Mouse (Mus musculus) forebrain, embryonic 11.5 days (tissue): Measurements from ENCODE around the gene B4galt1. TPM values are rescaled to one million over a fixed set of nuclear protein-coding genes. Genes with fewer than 3 reads are reported as not detected.

Experiments
- ATAC-seq: fragments of 200-750 bp; cut with Nextera tagmentation; replicated peaks from 2 replicates; pipeline ENCODE4 v1.8.0; 2017; ENCODE audit warnings: moderate TSS enrichment; ENCODE audit not compliant: low FRiP score
- DNase-seq: peaks from one replicate; pipeline ENCODE4 v3.0.0-alpha.2; 2017; ENCODE audit warnings: low spot score
- H3K27ac ChIP-seq: fragments of 300-500 bp; sonication (generic); 2 replicates; pipeline ENCODE4 v1.5.1; 2014; ENCODE audit warnings: low read depth, low read length
- H3K27me3 ChIP-seq: fragments of 300-500 bp; sonication (generic); 2 replicates; pipeline ENCODE4 v1.6.1; 2014; ENCODE audit warnings: mild to moderate bottlenecking, low read length, mixed read lengths; ENCODE audit not compliant: control insufficient read depth, insufficient read depth
- H3K36me3 ChIP-seq: fragments of 300-500 bp; sonication (generic); 2 replicates; pipeline ENCODE4 v1.6.1; 2014; ENCODE audit warnings: mild to moderate bottlenecking, low read length, moderate library complexity, mixed read lengths; ENCODE audit not compliant: control insufficient read depth, insufficient read depth
- H3K4me1 ChIP-seq: fragments of 300-500 bp; sonication (generic); replicated peaks from 2 replicates; pipeline ENCODE4 v1.6.1; 2014; ENCODE audit warnings: low read length, mixed read lengths; ENCODE audit not compliant: control insufficient read depth, insufficient read depth
- H3K4me2 ChIP-seq: fragments of 300-500 bp; sonication (generic); 2 replicates; pipeline ENCODE4 v1.6.1; 2014; ENCODE audit warnings: low read depth, mild to moderate bottlenecking, low read length, moderate library complexity, mixed read lengths; ENCODE audit not compliant: severe bottlenecking
- H3K4me3 ChIP-seq: fragments of 300-500 bp; sonication (generic); 2 replicates; pipeline ENCODE4 v1.5.1; 2014; ENCODE audit warnings: low read depth, low read length
- H3K9ac ChIP-seq: fragments of 300-500 bp; sonication (generic); 2 replicates; pipeline ENCODE4 v1.6.1; 2014; ENCODE audit warnings: low read length
- H3K9me3 ChIP-seq: fragments of 300-500 bp; sonication (generic); 2 replicates; pipeline ENCODE4 v1.6.1; 2016; ENCODE audit warnings: low read length, mixed read lengths; ENCODE audit not compliant: control insufficient read depth
- WGBS: fragments of 180-500 bp; shearing (Covaris S2); extraction: QIAGEN DNeasy Blood & Tissue Kit; methylation state at CpG from one replicate; pipeline ENCODE4 v1.1.7; 2014; 5-methylcytosine and 5-hydroxymethylcytosine counted together
- polyA plus RNA-seq: library from polyadenylated mRNA; unstranded; fragments of >200 nt; fragmentation: Nextera tagmentation; extraction: Ambion mirVana; gene quantifications from 2 replicates; pipeline ENCODE4 v1.2.1, GENCODE M21; 2014

Gene B4galt1
- polyA plus RNA-seq, 1 experiment from 2014 or later, result 19.3 TPM

DNA sequence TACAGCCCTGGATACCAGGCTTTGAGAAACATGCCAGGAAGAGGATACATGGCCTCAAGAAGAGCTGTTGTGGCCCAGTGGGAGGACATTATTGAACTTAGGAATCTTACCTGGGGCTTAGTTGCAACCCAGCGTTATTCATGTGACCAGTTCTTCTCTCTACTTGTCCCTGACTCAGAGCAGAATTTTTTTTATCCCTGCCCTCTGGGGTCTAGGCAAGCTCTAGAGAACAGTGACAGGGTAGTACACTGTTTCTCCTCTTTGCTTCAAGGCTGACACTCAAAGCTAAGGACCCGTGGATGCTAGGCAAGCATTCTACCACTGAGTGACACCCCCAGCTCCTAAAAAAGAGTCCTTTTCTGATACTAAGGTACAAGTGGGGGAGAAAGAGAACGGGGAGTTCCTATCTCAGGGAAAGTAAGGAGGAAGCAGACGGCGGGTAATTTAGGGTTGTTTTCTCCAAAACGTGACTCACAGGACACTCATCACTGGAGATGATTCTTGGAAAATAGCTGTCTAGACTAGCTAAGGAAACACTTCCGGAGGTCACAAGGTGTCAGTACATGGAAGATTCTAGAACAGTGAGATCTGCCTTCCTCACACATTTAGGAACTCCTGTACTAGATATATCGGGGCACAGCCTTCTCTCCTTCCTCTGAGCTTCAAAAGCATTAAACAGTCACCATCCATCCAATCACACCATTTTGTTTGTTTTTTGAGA is 32.3 kb downstream of the B4galt1 start:
- ATAC-seq (no peak), DNase-seq (no peak)
- WGBS, result 84% methylated on average over 8 of the region's 8 CpGs

GRCm38 (mm10) chr4:40820903-40821302 is 32.9 kb downstream of the B4galt1 start:
- Histone ChIP-seq H3K36me3 (no peaks in the 10 kb centered on the region; the same call in 1 of the 2 replicates), H3K4me3 (no peak overlapping the region), H3K9ac (no peak overlapping the region), H3K4me1 (no peaks in the 10 kb centered on the region; the same call in 1 of the 2 replicates), H3K4me2 (no peak overlapping the region), H3K9me3 (no peaks in the 10 kb centered on the region), H3K27ac (no peak overlapping the region), H3K27me3 (no peaks in the 10 kb centered on the region)
- DNase-seq, result no peak
- no peak for ATAC-seq
- 100% methylated on average over 1 of the region's 1 CpGs for WGBS

More for the DNA sequence above, 32.3 kb downstream of the B4galt1 start:
- Histone ChIP-seq H3K36me3 (no peaks in the 10 kb centered on the region; the same call in 1 of the 2 replicates), H3K27me3 (no peaks in the 10 kb centered on the region), H3K4me1 (no peaks in the 10 kb centered on the region; the same call in 1 of the 2 replicates), H3K4me3 (no peak overlapping the region), H3K4me2 (no peak overlapping the region), H3K27ac (no peak overlapping the region), H3K9me3 (no peaks in the 10 kb centered on the region), H3K9ac (no peak overlapping the region)

- no peak for ATAC-seq
- H3K27me3 ChIP-seq, result no peaks in the 10 kb centered on the region
- H3K4me3 ChIP-seq, result no peak overlapping the region
These were observed 33.8 kb downstream of the B4galt1 start for GRCm38 (mm10) chr4:40820024-40820423.

GRCm38 (mm10) chr4:40819151-40819550 is 34.7 kb downstream of the B4galt1 start:
- WGBS, result 93% methylated on average over 6 of the region's 6 CpGs
- no peak overlapping the region for H3K4me3 ChIP-seq
- no peak overlapping the region for H3K9ac ChIP-seq
- no peak for ATAC-seq
- H3K9me3 ChIP-seq, result no peaks in the 10 kb centered on the region
- no peak overlapping the region for H3K4me2 ChIP-seq
- no peak overlapping the region for H3K27ac ChIP-seq
- no peaks in the 10 kb centered on the region; the same call in 1 of the 2 replicates for H3K36me3 ChIP-seq
- no peaks in the 10 kb centered on the region; the same call in 1 of the 2 replicates for H3K4me1 ChIP-seq
- no peaks in the 10 kb centered on the region for H3K27me3 ChIP-seq
- no peak for DNase-seq

More at GRCm38 (mm10) chr4:40820024-40820423, 33.8 kb downstream of the B4galt1 start:
- Histone ChIP-seq H3K4me1 (no peaks in the 10 kb centered on the region; the same call in 1 of the 2 replicates), H3K9me3 (no peaks in the 10 kb centered on the region), H3K9ac (no peak overlapping the region), H3K36me3 (no peaks in the 10 kb centered on the region; the same call in 1 of the 2 replicates), H3K27ac (no peak overlapping the region), H3K4me2 (no peak overlapping the region)
- DNase-seq, result no peak
- WGBS, result 96% methylated on average over 4 of the region's 4 CpGs

GRCm38 (mm10) chr4:40818421-40818820 is 35.4 kb downstream of the B4galt1 start:
- H3K4me3 ChIP-seq, result no peak overlapping the region
- no peak overlapping the region for H3K27ac ChIP-seq
- H3K4me2 ChIP-seq, result no peak overlapping the region
- no peaks in the 10 kb centered on the region; the same call in 1 of the 2 replicates for H3K36me3 ChIP-seq
- DNase-seq (no peak), ATAC-seq (no peak)
- no peaks in the 10 kb centered on the region; the same call in 1 of the 2 replicates for H3K4me1 ChIP-seq
- H3K9ac ChIP-seq, result no peak overlapping the region
- no peaks in the 10 kb centered on the region for H3K9me3 ChIP-seq
- no peaks in the 10 kb centered on the region for H3K27me3 ChIP-seq
- 86% methylated on average over 6 of the region's 6 CpGs for WGBS

DNA sequence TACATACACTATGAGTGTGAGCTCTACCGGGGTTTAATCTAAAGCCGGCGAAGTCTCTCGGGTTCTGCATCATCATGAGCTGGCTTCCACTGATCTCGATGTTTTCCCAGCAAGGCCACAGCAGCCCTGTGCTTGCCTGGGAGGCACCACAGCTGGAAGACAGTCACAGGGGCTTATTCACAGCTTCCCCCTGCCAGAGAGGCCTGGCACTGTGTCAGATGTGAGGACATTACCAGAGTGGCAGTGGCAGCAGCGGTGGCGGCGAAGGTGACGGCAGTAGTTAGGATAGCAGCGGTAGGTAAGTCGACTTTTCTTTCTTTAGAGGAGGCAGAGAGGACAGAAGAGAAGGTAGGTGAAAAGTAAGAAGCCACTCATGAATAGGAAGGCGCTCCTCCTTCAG is 35.9 kb downstream of the B4galt1 start:
- no peak overlapping the region for H3K4me3 ChIP-seq
- no peak overlapping the region for H3K27ac ChIP-seq
- DNase-seq (no peak), ATAC-seq (no peak)
- WGBS, result 94% methylated on average over 12 of the region's 12 CpGs
- no peaks in the 10 kb centered on the region; the same call in 1 of the 2 replicates for H3K4me1 ChIP-seq
- H3K27me3 ChIP-seq, result no peaks in the 10 kb centered on the region
- H3K36me3 ChIP-seq, result no peaks in the 10 kb centered on the region
- H3K9me3 ChIP-seq, result no peaks in the 10 kb centered on the region
- no peak overlapping the region for H3K9ac ChIP-seq
- no peak overlapping the region for H3K4me2 ChIP-seq

- H3K4me3 ChIP-seq, result no peak overlapping the region
- no peak overlapping the region for H3K27ac ChIP-seq
- H3K36me3 ChIP-seq, result no peaks in the 10 kb centered on the region
- ATAC-seq, result no peak
- 12% methylated on average over 12 of the region's 12 CpGs for WGBS
- H3K4me2 ChIP-seq, result no peak overlapping the region
- H3K9ac ChIP-seq, result no peak overlapping the region
- no peaks in the 10 kb centered on the region for H3K27me3 ChIP-seq
- no peaks in the 10 kb centered on the region for H3K9me3 ChIP-seq
- DNase-seq, result no peak
- no peaks in the 10 kb centered on the region; the same call in 1 of the 2 replicates for H3K4me1 ChIP-seq
These were observed 37.9 kb downstream of the B4galt1 start for GRCm38 (mm10) chr4:40815775-40816372.

GRCm38 (mm10) chr4:40815120-40815519 is 38.7 kb downstream of the B4galt1 start:
- 83% methylated on average over 3 of the region's 3 CpGs for WGBS
- H3K27me3 ChIP-seq, result no peaks in the 10 kb centered on the region
- H3K4me2 ChIP-seq, result no peak overlapping the region
- H3K4me3 ChIP-seq, result no peak overlapping the region
- H3K27ac ChIP-seq, result no peak overlapping the region
- DNase-seq (no peak), ATAC-seq (no peak)
- H3K36me3 ChIP-seq, result no peaks in the 10 kb centered on the region
- H3K9me3 ChIP-seq, result no peaks in the 10 kb centered on the region
- H3K4me1 ChIP-seq, result no peaks in the 10 kb centered on the region; the same call in 1 of the 2 replicates
- H3K9ac ChIP-seq, result no peak overlapping the region
